Mouse (Mus musculus): ENCODE results near the gene Stx16. TPM values are rescaled to one million over a fixed set of nuclear protein-coding genes. Genes with fewer than 3 reads are reported as not detected.

Stx16 gene
- total RNA-seq (2023; ENCODE audit: inconsistent age): 61.1 to 73.4 TPM (median 73.2 TPM) in 4 replicates

GRCm38 (mm10) chr2:174075673-174076432 lies at the start of gene Stx16:
TSS of gene Stx16 (plus strand) at chr2:174076308.

GRCm38 (mm10) chr2:174109991-174110782 lies 34.1 kb downstream of the Stx16 start, which contains the start of gene Npepl1:
TSS of gene Npepl1 (plus strand) at chr2:174110349.

Other genes starting within 250 kb of the Stx16 start
- 73.9 to 81.8 TPM (median 79.0 TPM) in 4 replicates for gene Npepl1, start 34.0 kb downstream of the Stx16 start, total RNA-seq (2023; ENCODE audit: inconsistent age)
- 713 to 768 TPM (median 730 TPM) in 4 replicates for gene Gnas, start 208.0 kb downstream of the Stx16 start, total RNA-seq (2023; ENCODE audit: inconsistent age)